Mouse (Mus musculus) ES-Bruce4 (cell line): ENCODE data around the gene Ift46. TPM values are rescaled to one million over a fixed set of nuclear protein-coding genes. Genes with fewer than 3 reads are reported as not detected.

Experiments used
- H3K27ac ChIP-seq: 2 replicates; pipeline ENCODE4 v1.5.1; 2012; ENCODE audit warnings: low read length, inconsistent platforms; ENCODE audit not compliant: insufficient read depth
- H3K27me3 ChIP-seq: 2 replicates; pipeline ENCODE4 v1.6.1; 2012; ENCODE audit warnings: mild to moderate bottlenecking, low read length, inconsistent platforms; ENCODE audit not compliant: control insufficient read depth, poor library complexity, insufficient read depth, severe bottlenecking
- H3K36me3 ChIP-seq: 2 replicates; pipeline ENCODE4 v1.6.1; 2012; ENCODE audit warnings: inconsistent platforms, mild to moderate bottlenecking, low read length, moderate library complexity; ENCODE audit not compliant: control insufficient read depth, poor library complexity, insufficient read depth, severe bottlenecking
- H3K4me1 ChIP-seq: one replicate; pipeline ENCODE4 v1.8.1; 2011; ENCODE audit warnings: low read length; ENCODE audit not compliant: control insufficient read depth, insufficient read depth
- H3K4me3 ChIP-seq: 2 replicates; pipeline ENCODE4 v1.5.1; 2011; ENCODE audit warnings: low read depth, mild to moderate bottlenecking, low read length
- H3K9ac ChIP-seq: 2 replicates; pipeline ENCODE4 v1.6.1; 2012; ENCODE audit warnings: low read depth, mild to moderate bottlenecking, inconsistent platforms; ENCODE audit not compliant: poor library complexity, severe bottlenecking
- H3K9me3 ChIP-seq: replicated peaks from 2 replicates; pipeline ENCODE4 v1.6.1; 2012; ENCODE audit warnings: mild to moderate bottlenecking, low read length, inconsistent platforms; ENCODE audit not compliant: control insufficient read depth, poor library complexity, insufficient read depth, severe bottlenecking
- CTCF ChIP-seq: IDR thresholded peaks from one replicate; pipeline ENCODE4 v1.8.1; 2011; ENCODE audit warnings: low read depth, low read length
- EP300 ChIP-seq: IDR thresholded peaks from 2 replicates; pipeline ENCODE4 v1.6.1; 2011; ENCODE audit warnings: low read depth, low read length; ENCODE audit not compliant: insufficient read depth
- POLR2A ChIP-seq: IDR thresholded peaks from one replicate; pipeline ENCODE4 v1.8.1; 2011; ENCODE audit warnings: low read length; ENCODE audit not compliant: insufficient read depth
- polyA plus RNA-seq: library from polyadenylated mRNA; stranded (reverse); fragments of >200 nt; gene quantifications from 2 replicates; pipeline ENCODE4 v1.2.4, GENCODE M21; 2011; ENCODE audit warnings: low read depth; ENCODE audit not compliant: missing spikeins, insufficient read depth, insufficient read length

The Ift46 gene
- polyA plus RNA-seq, 1 experiment = 336 TPM

DNA sequence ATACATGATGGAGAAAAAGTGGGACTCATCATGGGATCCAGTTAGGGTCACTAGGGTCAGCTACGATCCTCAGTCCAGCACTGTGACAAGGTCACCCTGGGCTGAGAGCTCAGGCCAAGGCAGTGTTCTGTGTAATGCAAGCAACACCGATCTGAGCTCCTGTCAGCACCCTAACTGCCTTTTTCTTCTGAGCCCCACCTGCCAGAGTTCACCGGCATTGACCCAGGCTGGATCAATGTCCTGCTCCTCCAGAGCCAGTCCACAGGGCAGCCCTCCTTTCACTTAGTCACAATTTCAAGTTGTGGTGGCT is 45.9 kb upstream of the Ift46 start:
- TF ChIP-seq CTCF (no peak), EP300 (no peak), POLR2A (no peak)
- Histone ChIP-seq H3K36me3 (no peaks in the 10 kb centered on the region), H3K9ac (no peak overlapping the region), H3K9me3 (no peaks in the 10 kb centered on the region), H3K27me3 (no peaks in the 10 kb centered on the region), H3K4me3 (no peak overlapping the region), H3K27ac (no peak overlapping the region), H3K4me1 (no peaks in the 10 kb centered on the region)

DNA sequence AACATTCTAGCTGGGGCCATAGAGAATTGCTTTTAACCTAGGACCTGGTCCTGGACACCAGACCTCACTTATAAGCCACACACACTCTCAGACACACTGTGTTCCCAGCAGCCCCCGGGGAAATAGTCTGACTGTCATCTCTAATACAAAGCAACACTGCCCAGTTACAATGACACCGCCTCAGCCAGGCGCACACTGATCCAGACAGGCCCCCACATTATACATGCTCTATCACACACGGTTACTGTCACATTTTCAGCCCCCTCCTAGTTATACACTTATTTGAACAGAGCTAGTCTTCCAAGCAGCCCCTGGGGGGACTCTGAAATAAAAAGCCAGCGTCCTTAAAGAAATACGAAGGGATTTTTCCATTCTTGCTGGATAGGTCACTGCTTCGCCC is 45.1 kb upstream of the Ift46 start:
- H3K9ac ChIP-seq = no peak overlapping the region
- H3K27ac ChIP-seq = no peak overlapping the region
- no peak overlapping the region for H3K4me3 ChIP-seq
- no peaks in the 10 kb centered on the region for H3K27me3 ChIP-seq
- H3K9me3 ChIP-seq = no peaks in the 10 kb centered on the region
- TF ChIP-seq EP300 (no peak), CTCF (no peak), POLR2A (no peak)
- no peaks in the 10 kb centered on the region for H3K4me1 ChIP-seq
- H3K36me3 ChIP-seq = no peaks in the 10 kb centered on the region

DNA sequence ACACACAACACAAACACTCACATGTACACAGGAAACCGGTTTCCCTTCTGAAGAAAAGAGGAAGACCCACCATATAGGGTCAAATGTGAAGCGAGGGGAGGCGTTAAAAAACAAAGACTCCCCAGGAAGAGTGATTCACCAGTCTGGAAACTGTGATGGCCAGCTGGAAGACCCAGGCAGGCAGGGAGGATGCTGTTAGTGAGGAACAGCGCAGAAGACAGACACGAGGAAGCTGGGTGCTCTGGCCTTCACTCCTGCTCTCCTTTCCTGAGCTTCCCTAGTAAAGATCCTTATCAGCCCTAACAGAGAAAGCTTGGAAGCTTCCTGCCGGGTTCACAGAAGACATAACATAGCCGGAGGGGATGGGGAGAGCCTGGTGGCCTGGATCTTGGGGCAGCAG is 44.7 kb upstream of the Ift46 start:
- Histone ChIP-seq H3K27me3 (no peaks in the 10 kb centered on the region), H3K36me3 (no peaks in the 10 kb centered on the region), H3K9me3 (no peaks in the 10 kb centered on the region), H3K9ac (no peak overlapping the region), H3K4me1 (no peaks in the 10 kb centered on the region), H3K4me3 (no peak overlapping the region), H3K27ac (no peak overlapping the region)
- TF ChIP-seq CTCF = no peak
- no peak for TF ChIP-seq EP300
- no peak for TF ChIP-seq POLR2A

DNA sequence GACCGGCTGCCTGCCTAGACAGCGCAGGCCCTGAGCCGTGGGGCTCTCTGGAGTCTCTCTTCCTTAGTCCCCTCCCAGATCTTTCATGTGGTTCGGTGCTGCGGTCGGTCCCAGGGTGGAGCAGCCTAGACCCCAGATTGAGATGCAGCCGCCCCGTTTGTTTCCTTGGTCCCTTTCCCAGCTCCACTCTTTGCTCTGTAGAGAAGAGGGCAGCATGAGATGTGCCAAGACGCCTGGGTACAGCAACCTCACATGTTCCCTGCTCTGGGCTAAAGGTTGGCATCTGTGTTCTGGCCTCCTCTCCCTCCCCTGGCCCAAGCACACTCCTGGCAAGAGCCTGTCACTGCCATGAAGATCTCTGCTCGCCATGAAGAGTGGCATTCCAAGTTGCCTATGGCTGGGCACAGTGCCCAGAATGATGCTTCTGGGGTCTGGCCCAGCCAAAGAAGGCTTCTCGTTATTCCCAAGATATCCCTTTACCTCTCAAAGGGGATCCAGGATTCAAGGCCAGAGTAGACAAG is 44.1 kb upstream of the Ift46 start:
- no peaks in the 10 kb centered on the region for H3K36me3 ChIP-seq
- no peak overlapping the region for H3K4me3 ChIP-seq
- no peak overlapping the region for H3K9ac ChIP-seq
- H3K27me3 ChIP-seq = no peaks in the 10 kb centered on the region
- no peak for TF ChIP-seq CTCF
- H3K9me3 ChIP-seq = no peaks in the 10 kb centered on the region
- no peak overlapping the region for H3K27ac ChIP-seq
- no peaks in the 10 kb centered on the region for H3K4me1 ChIP-seq

DNA sequence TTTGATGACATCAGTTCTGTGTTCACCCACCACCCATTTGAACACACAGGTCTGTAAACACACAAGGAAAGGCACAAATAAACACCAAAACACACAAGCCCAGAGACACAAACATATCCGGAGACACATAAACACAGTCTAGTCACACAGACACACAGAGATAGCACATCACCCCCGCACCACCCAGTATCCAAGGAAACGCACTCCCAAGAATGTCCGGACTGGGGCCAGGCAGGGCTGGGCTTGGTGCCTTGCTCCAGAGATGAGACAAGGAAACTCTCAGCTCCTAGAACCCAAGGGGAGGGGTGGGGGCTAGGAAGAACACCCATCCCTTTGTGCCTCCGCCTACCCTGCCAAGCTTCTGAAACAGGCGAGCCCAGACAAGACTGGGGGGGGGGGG is 43.5 kb upstream of the Ift46 start:
- no peak overlapping the region for H3K27ac ChIP-seq
- no peak overlapping the region for H3K9ac ChIP-seq
- no peaks in the 10 kb centered on the region for H3K4me1 ChIP-seq

DNA sequence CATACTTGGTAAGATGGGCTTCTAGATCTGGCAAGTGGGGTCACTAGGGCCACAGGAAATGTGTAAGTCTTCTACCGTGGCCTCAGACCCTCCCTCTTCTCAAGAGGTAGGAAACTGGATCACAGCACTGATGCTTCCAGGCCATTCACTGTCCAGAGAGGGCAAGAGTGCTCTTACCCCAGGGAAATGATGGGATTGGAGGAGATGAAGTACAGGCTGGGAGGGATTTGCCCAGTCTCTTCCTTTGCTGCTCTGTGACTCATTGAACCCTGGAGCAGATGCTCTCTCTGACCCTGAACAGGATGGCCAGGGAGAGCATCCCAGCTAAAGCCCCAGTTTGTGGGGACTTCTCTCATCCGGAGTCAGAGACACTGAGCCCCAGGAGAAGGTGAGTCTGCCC is 43.0 kb upstream of the Ift46 start:
- H3K27ac ChIP-seq = no peak overlapping the region
- H3K4me1 ChIP-seq = no peaks in the 10 kb centered on the region

More for the DNA sequence above, 43.5 kb upstream of the Ift46 start:
- TF ChIP-seq CTCF (no peak), POLR2A (no peak), EP300 (no peak)
- Histone ChIP-seq H3K9me3 (no peaks in the 10 kb centered on the region), H3K36me3 (no peaks in the 10 kb centered on the region), H3K4me3 (no peak overlapping the region), H3K27me3 (no peaks in the 10 kb centered on the region)

More for the DNA sequence above, 43.0 kb upstream of the Ift46 start:
- no peak for TF ChIP-seq CTCF
- no peak for TF ChIP-seq POLR2A
- TF ChIP-seq EP300 = no peak
- Histone ChIP-seq H3K9me3 (no peaks in the 10 kb centered on the region), H3K36me3 (no peaks in the 10 kb centered on the region), H3K27me3 (no peaks in the 10 kb centered on the region), H3K9ac (no peak overlapping the region), H3K4me3 (no peak overlapping the region)
